Mouse (Mus musculus): ENCODE measurements around the gene Phrf1.

The Phrf1 gene

DNA sequence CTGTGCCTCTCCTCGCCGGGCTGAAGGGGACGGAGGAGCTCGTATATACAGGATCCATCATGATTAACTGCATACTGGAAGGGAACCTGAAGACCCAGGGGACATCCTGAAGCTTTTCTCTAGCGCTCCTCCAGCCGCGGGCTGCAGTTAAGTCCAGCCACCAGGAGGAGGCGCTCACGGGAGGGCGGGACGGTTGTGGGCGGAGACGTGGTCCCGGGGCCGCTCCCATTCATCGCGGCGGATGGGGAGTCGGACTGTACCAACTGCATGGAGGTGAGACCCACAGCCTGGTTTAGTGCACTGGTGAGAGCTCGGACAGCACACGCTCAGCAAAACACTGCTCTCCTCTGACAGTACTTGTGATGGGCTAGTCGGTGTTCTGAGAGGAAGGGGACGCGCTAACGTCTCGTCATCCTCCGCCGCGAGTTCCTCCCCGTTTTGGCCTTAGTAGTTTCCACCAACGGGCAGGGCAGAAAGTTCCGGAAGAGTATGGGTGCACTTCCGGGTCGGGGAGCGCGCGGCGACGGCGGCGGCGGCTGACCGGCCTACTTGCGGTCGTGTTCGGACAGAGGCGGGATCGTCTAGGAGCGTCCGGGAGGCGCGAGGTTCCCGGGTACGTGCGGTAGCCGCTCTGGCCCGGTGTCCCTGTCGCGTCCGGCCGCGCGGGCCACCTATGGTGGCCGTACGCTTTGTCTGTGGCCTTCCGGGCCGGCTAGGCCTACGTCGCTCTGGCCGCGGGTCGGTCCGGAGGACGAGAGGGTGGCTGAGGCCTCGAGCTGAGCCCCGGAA, at the start of gene Phrf1:
Phrf1 (plus strand) TSS at position 506 of the 789 bp plus-strand sequence.
- peak; percentile 92 for DNase-seq (ENCODE audit: low read depth)

DNA sequence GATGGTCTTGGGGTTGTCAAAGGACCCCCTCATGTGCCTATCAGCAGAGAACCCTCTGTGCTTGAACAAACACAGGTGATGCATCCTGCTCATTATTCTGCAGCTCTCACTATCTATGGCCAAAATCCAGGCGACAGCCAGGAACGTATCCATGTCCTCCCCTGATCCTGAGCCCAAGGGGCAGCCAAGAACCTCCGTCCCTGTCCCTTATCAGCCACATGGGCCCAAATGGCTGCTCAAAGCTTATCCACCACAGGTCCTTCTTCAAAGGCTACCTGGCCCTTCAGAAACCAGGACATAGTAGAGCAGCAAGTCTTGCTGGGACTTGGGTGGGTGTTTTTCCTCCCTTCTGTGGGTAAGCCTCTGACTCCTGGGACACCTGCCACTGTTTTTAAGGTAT, 40.4 kb upstream of the Phrf1 start:
- DNase-seq (ENCODE audit: low read depth): no peak

DNA sequence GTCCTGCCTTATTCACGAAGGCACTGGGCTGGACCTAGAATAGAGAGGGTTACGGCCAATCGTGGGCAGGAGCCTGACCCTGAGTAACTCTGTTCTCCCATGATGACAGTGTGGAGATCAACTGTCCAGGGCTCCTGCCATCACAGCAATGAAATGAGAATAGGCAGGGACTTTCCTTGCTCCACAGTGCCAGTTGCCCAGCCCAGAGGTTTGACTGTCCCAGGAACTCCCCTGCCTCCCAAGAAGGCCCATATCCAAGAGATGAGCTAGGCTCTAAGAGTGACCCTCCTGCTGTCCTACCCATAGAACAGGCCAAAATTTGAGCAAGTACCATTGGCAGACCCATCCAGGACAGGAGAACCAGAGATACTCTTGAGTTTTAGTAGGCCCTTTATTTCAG, 39.9 kb upstream of the Phrf1 start:
- no peak for DNase-seq (ENCODE audit: low read depth)

DNA sequence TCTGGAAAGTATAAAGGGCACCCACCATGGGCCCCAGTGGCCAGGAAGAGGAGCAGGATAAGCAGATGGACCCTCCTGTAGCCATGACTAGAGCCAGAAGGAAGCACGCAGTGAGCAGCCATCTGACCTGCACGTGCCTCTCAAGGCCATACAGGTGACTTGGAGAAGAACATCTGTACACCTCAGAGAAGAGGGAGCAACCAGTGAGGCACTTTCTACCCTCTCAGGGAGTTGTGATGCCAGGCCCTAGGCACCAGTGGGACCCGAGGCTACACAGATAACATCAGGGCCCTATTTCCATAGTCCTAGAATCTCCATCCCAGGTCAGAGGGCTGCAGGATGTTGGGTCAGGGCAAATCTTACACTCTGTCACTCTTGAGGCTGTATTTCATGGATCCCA, 38.4 kb upstream of the Phrf1 start:
- no peak for DNase-seq (ENCODE audit: low read depth)

DNA sequence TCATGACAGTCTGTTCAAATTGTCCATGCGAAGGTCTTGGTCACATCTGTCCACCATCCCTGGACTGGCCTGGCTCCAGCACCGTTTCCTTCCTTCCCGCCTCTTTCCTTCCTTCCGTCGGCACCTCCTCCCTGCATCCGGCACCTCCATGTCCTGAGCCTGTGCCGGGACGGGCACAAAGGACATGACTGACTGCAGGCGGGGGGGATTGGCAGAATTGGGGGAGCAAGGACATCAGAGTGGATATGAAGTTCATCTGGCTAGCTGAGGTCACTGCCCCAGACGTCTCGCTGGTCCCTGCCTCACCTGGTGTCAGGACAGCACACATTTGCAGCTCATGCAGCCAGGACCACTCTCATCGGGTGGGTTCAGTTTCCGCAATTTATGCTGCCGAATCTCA, 37.5 kb upstream of the Phrf1 start:
- no peak for DNase-seq (ENCODE audit: low read depth)

DNA sequence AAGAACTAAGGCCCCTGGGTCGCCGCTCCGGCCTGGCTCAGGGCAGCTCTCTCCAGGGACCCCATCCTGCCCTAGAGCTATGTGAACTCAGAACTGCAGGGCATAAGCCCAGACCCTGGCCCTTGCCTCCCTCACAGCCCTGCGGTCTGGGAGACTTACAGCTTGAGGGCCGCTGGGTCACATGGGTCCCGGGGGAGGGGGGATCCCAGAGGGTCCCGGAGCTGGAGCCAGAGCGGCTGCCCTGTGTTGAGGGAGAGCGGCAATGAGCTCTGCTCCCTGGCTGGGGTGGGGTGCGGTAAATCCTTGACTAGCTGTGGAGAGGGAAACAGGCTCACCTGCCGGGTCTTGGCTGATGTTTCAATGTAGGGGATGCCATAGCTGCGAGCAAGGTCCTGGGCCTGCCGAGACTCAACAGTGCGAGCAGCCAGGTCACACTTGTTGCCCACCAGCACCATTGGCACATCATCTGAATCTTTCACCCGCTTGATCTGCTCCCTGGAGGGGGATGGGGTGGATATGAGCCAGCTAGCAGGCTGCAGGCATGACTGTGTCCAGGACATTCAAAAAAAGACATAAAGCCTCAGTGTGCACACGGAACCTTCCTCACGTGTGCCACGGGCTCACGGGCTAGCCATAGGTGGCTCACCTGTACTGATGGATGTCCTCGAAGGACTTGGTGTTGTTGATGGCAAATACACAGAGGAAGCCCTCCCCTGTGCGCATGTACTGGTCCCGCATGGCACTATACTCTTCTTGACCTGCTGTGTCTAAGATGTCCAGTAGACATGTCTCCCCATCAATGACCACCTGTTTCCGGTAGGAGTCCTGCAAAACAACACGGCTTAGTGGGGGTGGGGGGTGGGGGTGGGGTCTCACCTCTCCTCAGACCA, 36.5 kb upstream of the Phrf1 start:
- DNase-seq (ENCODE audit: low read depth): no peak

DNA sequence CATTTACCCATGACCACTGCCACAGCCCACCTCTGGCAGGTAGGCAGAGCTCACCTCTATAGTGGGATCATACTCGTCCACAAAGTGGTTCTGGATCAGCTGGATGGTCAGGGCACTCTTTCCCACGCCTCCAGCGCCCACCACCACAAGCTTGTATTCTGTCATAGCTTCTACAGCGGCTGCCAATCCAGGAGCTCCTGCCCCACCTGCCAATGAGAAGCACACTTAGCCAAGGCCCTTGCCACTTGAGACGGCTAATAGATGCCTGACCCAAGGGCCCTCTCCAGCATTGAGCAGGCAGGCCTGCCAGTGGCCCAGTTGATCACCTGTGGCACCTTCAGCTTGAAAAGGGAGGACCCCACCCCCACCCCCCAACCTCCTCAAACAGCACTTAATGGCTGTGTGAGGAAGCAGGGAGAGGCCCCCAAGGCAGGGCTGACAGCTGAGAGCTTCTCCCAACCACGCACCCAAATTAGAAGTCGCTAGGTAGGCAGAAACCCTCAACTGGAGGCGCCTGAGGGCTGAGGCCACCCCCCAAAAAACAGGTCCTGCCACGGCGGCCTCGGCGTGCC, 35.7 kb upstream of the Phrf1 start:
- no peak for DNase-seq (ENCODE audit: low read depth)

DNA sequence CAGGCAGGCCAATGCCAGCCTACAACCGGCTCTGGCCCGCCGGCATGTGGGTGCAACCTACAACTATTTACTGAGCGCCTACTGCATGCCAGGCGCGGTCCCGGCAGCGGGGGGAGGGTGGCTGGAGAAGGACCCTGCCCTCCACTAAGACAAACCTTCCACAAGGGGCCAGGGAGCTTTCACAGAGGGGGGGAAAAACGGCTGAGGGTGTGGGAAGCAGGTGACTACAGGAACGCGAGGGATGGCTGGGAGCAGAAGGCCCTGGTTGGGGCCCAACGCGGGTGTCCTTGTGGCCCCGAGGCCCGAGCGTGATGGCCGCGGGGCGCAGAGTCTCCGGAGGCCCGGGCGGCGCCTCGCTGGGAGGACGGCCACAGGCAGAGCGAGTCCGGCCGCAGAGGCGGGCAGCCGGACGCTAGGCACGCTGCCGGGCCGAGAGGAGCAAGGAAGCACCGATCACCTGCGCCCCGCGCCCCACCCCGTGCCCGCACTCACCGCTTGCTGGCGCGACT, 35.2 kb upstream of the Phrf1 start:
- no peak for DNase-seq (ENCODE audit: low read depth)

DNA sequence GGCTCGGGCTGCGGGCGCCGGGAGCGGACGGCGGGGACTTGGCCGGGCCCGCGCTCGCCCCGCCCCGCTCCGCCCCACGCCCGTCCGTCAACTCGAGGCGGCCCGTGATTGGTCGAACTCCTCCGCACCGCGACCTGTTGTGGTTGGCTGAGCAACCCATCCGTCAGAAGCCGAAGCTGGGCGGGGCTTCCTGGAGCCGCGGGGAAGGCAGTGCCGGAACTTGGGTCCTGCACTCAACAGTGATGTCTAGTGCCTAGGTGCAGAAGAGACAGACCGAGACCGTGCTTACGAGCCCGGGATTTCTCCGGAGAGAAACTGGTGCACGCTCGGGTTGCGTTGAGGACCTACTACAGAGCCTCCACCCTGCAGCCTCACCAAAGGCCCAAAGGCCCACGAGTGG, 34.6 kb upstream of the Phrf1 start, which contains the start of the genes Hras and Lrrc56:
Hras (minus strand) TSS at position 58 of the 400 bp plus-strand sequence.
Lrrc56 (plus strand) TSS at position 210 of the 400 bp plus-strand sequence.
- DNase-seq (ENCODE audit: low read depth): peak; percentile 97

DNA sequence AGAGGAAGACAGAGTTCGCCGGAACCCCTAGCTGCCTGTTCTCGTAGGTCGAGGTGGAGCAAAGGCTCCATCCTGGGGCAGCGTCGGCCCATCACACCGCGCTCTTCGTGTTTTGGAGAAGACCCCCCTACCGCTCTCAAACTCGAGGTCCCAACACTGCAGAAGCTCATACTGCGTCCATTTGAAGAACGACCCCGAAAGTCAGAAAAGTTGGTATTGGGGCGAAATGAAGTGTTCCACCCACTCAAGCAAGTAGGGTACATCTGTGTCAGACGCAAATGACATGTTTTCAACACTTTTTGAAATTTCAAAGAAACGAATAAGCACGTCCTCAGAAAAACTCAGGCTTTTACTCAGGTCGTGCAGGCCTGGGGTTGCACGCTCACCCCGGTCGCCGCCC, 34.2 kb upstream of the Phrf1 start:
- no peak for DNase-seq (ENCODE audit: low read depth)

DNA sequence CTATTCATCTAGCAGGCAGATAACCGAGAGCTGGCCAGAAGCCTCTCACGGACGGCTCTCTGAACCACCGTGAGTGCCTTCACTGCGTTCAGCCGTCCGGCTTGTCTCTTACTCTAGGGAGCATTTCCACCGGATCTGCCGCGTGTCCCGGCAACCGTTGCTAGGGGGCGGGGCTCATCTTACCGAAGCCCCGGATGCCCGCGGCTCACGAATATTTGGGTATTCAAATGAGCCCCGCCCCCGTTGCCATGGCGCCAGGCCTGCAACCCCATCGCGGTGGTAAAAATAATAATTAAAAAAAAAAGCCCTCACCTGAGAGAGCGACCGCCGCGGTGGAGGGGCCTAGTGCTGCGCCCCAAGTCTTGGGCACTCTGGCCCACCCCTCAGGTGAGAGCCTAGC, 33.8 kb upstream of the Phrf1 start:
- peak; percentile 93 for DNase-seq (ENCODE audit: low read depth)

DNA sequence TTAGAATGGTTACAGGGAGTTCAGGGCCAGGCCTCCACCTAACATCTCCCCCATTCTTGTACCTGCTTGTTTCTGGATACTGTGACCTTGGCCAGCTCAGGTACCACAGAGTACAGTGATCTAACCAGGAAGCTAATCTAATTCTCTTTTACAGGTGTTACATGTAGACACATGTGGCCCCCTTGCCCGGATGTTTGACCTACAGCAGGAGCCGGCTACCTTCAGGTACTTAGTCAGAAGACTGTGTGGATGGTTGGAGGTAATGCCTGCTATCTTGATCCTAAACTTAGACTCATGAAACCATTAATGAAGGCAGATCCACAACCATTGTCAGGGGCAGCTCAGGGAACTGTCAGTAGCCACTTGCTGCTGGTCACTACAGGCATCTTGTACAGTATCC, 32.8 kb upstream of the Phrf1 start:
- DNase-seq (ENCODE audit: low read depth): no peak

DNA sequence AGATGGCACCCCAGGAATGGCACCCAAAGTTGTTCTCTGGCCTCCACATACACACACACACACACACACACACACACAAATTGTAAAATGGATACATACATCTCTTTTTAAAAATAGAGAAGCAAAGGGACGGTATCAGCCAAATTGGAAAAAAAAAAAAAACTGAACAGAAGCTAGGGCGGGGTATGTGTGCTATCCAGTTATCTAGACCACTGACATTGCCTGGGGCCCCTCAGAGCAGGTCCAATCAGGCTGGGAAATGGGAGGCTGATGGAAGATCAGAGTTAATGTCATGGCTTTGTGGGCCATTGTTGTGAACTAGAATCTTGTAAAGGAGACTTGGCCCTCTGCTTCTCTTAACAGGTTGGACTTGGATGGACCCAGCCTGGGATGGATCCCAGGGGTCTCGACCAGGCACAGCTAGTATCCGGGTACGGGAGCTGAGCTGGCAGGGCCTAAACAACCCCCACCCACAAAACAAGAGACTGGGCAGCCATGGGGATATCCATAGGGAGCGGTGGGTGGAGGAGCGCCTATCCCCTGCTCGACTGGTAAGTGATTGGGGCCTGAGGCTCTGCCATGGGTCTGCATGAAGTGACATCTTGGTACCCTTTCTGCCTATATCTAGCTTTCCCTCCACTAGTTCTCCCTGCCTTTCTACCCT, 31.8 kb upstream of the Phrf1 start:
- no peak for DNase-seq (ENCODE audit: low read depth)

DNA sequence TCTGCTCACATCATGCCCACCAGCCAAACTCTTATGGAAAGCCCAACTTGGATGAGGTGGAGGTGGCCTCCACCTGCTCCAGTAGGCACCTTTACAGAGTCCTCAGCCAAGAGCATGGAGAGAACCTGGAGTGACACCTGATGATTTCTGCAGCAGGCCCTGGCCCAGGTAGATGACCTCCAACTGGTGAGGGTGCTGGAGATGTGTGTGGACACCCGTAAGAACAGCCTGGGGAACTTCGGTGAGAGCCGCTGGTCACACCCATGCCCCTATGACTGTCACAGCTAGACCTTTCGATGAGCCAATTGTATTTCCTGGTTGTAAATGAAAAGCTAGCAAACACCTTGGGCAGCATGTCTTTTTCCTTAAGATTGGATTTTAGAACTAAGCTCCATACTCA, 30.5 kb upstream of the Phrf1 start:
- no peak for DNase-seq (ENCODE audit: low read depth)

DNA sequence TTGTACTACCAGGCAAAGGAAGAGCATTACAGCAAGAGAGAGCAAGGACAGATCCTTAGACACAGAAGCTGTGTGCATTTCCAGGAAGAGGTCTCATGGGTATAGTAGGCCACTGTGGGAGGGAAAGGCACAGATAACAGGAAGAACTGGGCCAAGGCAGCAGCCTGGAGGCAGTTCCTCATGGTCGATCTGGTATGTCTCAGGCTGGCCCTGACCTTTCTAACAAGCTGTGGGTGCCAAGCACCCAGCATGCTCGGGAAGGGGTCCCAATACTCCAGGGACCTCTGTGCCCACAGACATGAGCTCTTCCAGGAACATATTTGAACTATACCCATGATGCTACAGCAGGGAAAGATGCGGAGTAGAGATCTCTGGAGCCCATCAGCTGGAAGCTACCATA, 24.0 kb upstream of the Phrf1 start:
- no peak for DNase-seq (ENCODE audit: low read depth)

DNA sequence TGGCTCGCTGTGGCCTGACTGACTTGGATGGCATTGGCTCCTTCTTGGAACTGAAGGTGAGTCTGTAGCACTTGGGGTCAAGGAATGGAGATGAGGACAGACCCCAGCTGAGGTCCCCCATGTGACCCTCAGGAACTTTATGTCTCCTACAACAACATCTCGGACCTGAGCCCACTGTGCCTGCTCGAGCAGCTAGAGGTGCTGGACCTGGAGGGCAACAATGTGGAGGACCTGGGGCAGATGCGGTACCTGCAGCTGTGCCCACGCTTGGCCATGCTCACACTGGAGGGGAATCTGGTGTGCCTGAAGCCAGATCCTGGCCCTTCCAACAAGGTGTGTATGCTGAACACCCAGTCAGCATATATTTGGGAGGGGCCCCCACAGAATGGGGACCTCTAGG, 23.1 kb upstream of the Phrf1 start:
- no peak for DNase-seq (ENCODE audit: low read depth)

DNA sequence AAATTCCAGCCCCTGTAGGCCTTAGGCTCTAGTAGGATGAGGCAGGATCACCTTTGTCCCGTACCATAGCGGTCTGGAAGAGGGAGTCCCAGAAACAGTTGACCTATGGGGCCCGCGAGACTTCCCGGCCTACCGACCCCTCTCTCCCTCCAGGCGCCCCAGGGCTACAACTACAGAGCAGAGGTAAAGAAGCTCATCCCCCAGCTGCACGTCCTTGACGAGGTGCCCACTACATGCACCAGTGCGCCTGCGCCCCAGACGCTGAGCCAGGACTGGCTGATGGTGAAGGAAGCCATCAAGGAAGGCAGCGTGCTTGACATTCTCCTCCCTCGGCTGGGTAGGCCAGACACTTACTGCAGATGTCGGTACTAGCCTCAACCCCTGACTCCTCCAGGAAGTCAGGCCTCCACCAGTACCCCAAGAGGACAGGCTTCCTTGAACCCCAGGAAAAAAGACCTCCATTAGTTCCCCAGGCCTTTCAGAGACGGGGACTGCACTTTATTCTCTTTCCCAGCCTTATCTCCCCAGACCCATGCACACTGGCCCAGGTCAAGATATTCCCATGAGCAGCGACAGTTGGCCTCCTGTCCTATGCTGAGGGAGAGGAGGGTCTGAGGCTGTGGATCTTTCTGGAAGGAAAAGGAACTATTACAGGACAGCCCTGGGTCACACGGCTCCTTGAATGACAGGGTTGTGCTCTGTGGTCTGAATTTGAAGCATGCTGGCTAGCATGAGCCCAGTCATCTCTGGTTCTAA, 22.2 kb upstream of the Phrf1 start:
- DNase-seq (ENCODE audit: low read depth): no peak

DNA sequence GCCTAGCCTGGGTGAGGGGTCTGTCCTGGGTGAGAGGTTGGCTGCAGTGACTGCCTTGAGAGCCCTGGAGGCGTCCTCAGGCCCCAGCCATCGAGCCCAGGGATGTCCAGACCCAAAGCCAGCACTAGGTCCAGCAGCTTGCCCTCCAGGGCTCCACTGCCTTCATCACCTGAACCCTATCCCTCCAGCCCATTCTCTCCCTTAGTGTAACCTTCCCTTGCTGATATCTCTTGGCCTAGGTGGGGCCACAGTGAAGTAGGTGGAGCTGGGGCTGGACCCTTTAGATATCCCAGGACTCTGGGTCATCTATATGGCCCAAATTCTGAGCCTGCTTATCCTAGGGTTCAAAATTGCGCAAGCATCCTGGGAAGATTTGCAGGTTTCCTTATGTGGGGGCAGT, 19.1 kb upstream of the Phrf1 start:
- DNase-seq (ENCODE audit: low read depth): no peak

DNA sequence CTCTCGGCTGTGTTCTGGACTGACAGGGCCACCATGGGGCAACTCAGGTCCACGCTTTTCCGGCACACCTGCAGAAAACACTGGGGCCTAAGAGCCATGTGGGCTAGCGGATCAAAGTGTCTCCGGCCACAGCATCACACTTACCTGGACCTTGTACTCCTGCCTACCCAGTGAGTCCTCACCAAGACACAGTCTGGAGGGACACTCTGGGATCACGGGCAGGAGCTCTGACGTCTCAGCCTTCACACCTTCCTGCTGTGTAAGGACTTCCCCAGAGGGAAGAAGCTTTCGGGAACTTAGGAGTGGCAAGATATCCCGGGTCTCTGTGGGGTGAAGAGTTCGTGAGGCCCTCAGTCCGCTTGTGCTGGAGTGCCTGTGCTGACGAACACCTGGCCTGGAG, 18.4 kb upstream of the Phrf1 start:
- no peak for DNase-seq (ENCODE audit: low read depth)

DNA sequence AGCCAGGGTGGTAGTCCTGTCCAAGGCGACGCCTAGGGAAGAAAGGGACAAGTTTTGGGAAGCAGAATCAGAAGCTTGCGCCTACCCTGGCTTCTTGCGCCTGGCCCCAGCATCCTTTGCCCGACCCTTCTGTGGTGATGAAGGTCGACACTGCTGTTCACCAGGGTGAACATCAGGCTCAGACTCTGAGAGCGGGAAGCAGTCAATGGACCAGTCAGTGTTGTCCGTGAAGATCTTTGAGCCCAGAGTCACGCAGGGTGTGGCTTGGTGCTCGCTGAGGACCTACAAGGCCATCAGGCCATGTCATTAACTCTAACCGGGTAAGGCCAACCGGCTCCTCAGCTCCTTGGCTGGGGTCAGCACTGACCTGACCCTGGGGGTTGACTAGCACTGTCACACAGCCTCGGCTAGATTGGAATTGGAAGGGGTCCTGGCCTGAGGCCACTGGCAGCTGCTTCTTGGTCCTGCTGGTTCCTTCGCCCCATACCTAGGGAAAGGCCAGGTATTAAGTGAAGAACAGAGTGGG, 17.9 kb upstream of the Phrf1 start:
- no peak for DNase-seq (ENCODE audit: low read depth)

DNA sequence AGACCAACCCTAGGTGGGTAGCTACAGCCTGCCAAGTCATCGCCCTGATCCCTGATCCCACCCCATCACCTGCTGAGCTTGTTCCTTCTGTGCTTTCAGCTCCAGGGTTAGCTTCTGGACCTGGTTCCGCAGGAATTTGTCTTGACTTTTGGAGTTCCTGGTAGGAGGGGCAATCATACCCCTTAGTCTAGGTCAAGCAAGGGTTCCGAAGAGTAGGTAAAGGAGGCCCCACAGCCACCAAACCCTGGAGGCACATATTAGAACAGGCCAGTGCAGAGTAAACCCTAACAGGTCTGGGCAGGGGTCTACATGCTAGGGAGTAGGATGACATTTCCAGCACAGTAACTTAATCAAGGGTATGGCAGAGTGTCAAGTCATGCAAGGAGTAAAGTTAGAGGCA, 15.5 kb upstream of the Phrf1 start:
- no peak for DNase-seq (ENCODE audit: low read depth)
